In the genomic region with DNA sequence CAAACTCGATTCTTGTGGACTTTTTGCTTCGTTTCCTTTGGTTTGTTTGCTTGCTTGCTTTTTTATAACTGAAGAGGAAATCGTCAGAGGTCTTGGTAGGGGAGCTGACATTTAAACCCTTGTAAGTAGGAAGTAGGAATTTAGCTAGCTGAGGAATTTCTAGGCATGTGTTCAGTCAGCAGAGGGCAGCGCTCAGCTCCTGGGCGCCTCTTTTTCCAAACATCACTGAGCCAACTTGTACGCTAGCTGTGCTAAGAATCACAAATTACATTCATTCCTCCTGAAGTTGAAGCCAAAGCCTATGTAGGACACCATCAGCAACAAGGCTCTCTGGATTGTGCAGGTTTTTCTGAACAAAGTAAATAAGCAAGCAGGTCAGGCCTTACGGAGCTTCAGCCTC, we compare ENCODE assay signal across 8 mouse cellular contexts. TPM values are rescaled to one million over a fixed set of nuclear protein-coding genes. Genes with fewer than 3 reads are reported as not detected.
DNase-seq lines count a peak whose midpoint lies in the region; ATAC-seq and TF ChIP-seq lines count a peak whose summit lies in the region.

No protein-coding gene starts in this region.

- TF ChIP-seq CTCF in liver, embryonic 14.5 days (IDR thresholded peaks at IDR 0.05; ENCODE audit: low read depth), result peak; percentile 34

- WGBS in liver, embryonic 14.5 days (ENCODE audit: insufficient replicate concordance), result 30% methylated on average over 7 of the region's 7 CpGs
- 42% methylated on average over 7 of the region's 7 CpGs for WGBS in liver, embryonic 11.5 days
- 48% methylated on average over 7 of the region's 7 CpGs for WGBS in embryonic facial prominence, embryonic 10.5 days
- WGBS in limb, embryonic 14.5 days, result 42% methylated on average over 7 of the region's 7 CpGs

- H3K27me3 ChIP-seq in liver, embryonic 14.5 days (ENCODE audit: control insufficient read depth, insufficient read depth, low read length), result no peaks in the 10 kb centered on the region
- no peaks in the 10 kb centered on the region for H3K27me3 ChIP-seq in liver, embryonic 11.5 days (replicated peaks; ENCODE audit: control insufficient read depth, insufficient read depth, low read length)
- H3K27me3 ChIP-seq in embryonic facial prominence, embryonic 10.5 days (replicated peaks; ENCODE audit: low read depth, poor library complexity, severe bottlenecking), result no peaks in the 10 kb centered on the region
- H3K27me3 ChIP-seq in limb, embryonic 14.5 days (ENCODE audit: control insufficient read depth, insufficient read depth, low read length), result no peaks in the 10 kb centered on the region

- H3K4me3 ChIP-seq in liver, embryonic 14.5 days (ENCODE audit: insufficient read depth in 1 of 2, low read depth in 2 of 2, low read length in 2 of 2), result no peak overlapping the region
- no peak overlapping the region for H3K4me3 ChIP-seq in liver, embryonic 11.5 days (ENCODE audit: low read depth, low read length)
- no peak overlapping the region for H3K4me3 ChIP-seq in embryonic facial prominence, embryonic 10.5 days
- H3K4me3 ChIP-seq in limb, embryonic 14.5 days (replicated peaks; ENCODE audit: low read length), result no peak overlapping the region

- no peak overlapping the region for H3K9ac ChIP-seq in liver, embryonic 14.5 days (replicated peaks)
- H3K9ac ChIP-seq in liver, embryonic 11.5 days (ENCODE audit: low read depth, low read length), result no peak overlapping the region
- H3K9ac ChIP-seq in limb, embryonic 14.5 days (ENCODE audit: low read depth, low read length, severe bottlenecking), result no peak overlapping the region

- ATAC-seq in liver, embryonic 14.5 days (ENCODE audit: insufficient read depth), result no peak
- no peak for ATAC-seq in liver, embryonic 11.5 days (replicated peaks; ENCODE audit: low FRiP score)
- ATAC-seq in limb, embryonic 14.5 days (ENCODE audit: low FRiP score, low read depth), result no peak

- TF ChIP-seq POLR2A in limb, embryonic 14.5 days (IDR thresholded peaks at IDR 0.05; ENCODE audit: borderline replicate concordance, extremely low read depth, insufficient read depth, insufficient read length), result no peak

- no peak overlapping the region for H3K27ac ChIP-seq in liver, embryonic 14.5 days
- no peak overlapping the region for H3K27ac ChIP-seq in liver, embryonic 11.5 days (ENCODE audit: low read depth, low read length)
- H3K27ac ChIP-seq in embryonic facial prominence, embryonic 10.5 days (replicated peaks), result no peak overlapping the region
- H3K27ac ChIP-seq in limb, embryonic 14.5 days (replicated peaks; ENCODE audit: low read depth, low read length), result no peak overlapping the region

- no peak for TF ChIP-seq EP300 in liver, embryonic 14.5 days (IDR thresholded peaks at IDR 0.05; ENCODE audit: low read depth)

- no peak overlapping the region for H3K4me2 ChIP-seq in liver, embryonic 14.5 days (ENCODE audit: low read depth)
- no peak overlapping the region for H3K4me2 ChIP-seq in liver, embryonic 11.5 days
- no peak overlapping the region for H3K4me2 ChIP-seq in limb, embryonic 14.5 days (replicated peaks; ENCODE audit: low read depth, low read length, severe bottlenecking)

- H3K9me3 ChIP-seq in liver, embryonic 14.5 days (ENCODE audit: control insufficient read depth, low read length), result no peaks in the 10 kb centered on the region
- no peaks in the 10 kb centered on the region for H3K9me3 ChIP-seq in liver, embryonic 11.5 days (ENCODE audit: control insufficient read depth, low read length)
- no peaks in the 10 kb centered on the region for H3K9me3 ChIP-seq in embryonic facial prominence, embryonic 10.5 days
- H3K9me3 ChIP-seq in limb, embryonic 14.5 days (ENCODE audit: control insufficient read depth, low read length), result no peaks in the 10 kb centered on the region

- H3K36me3 ChIP-seq in liver, embryonic 14.5 days (replicated peaks; ENCODE audit: control insufficient read depth, insufficient read depth, low read depth), result no peaks in the 10 kb centered on the region
- H3K36me3 ChIP-seq in liver, embryonic 11.5 days (ENCODE audit: control insufficient read depth, insufficient read depth, low read length), result no peaks in the 10 kb centered on the region
- H3K36me3 ChIP-seq in embryonic facial prominence, embryonic 10.5 days (replicated peaks), result no peaks in the 10 kb centered on the region
- no peaks in the 10 kb centered on the region for H3K36me3 ChIP-seq in limb, embryonic 14.5 days (ENCODE audit: control insufficient read depth, insufficient read depth, low read length)

- no peaks in the 10 kb centered on the region for H3K4me1 ChIP-seq in liver, embryonic 14.5 days (replicated peaks; ENCODE audit: control insufficient read depth in 2 of 2, insufficient read depth in 2 of 2, low read length in 1 of 2)
- no peaks in the 10 kb centered on the region for H3K4me1 ChIP-seq in liver, embryonic 11.5 days (replicated peaks; ENCODE audit: control insufficient read depth, insufficient read depth, low read length)
- no peaks in the 10 kb centered on the region for H3K4me1 ChIP-seq in embryonic facial prominence, embryonic 10.5 days
- no peaks in the 10 kb centered on the region for H3K4me1 ChIP-seq in limb, embryonic 14.5 days (ENCODE audit: control insufficient read depth, insufficient read depth, low read length)

- DNase-seq in cerebellum, postnatal 14 days, result peak; percentile 35 to 40
- no peak for DNase-seq in cerebellum, adult 9-10 months
- DNase-seq in liver, embryonic 14.5 days (ENCODE audit: low read depth in 3 of 3, low spot score in 3 of 3), result no peak
- DNase-seq in liver, embryonic 11.5 days (ENCODE audit: low spot score), result no peak
- peak; percentile 21 for DNase-seq in embryonic facial prominence, embryonic 10.5 days (ENCODE audit: low spot score)
- peak; percentile 30 for DNase-seq in limb, embryonic 14.5 days (ENCODE audit: low spot score)
- no peak for DNase-seq in thymus, postnatal 4 days
- DNase-seq in urinary bladder, adult 18-20 months (ENCODE audit: low spot score in 2 of 2), result no peak

RNA-seq across cellular contexts. Expression of a gene that starts 7.4 kb away (rescaled TPM):
- polyA plus RNA-seq in liver, embryonic 14.5 days (2012; rRNA removed), result 0.06 and 0.17 TPM in 2 replicates
- polyA plus RNA-seq in liver, embryonic 14.5 days (2014; fragmentation: Nextera tagmentation; extraction: Ambion mirVana), result 0.13 and 0.28 TPM in 2 replicates
- polyA plus RNA-seq in liver, embryonic 11.5 days (2014; fragmentation: Nextera tagmentation; extraction: Ambion mirVana), result 0.05 TPM in 1 of 2 replicates, not detected in the other
- 0.35 and 0.36 TPM in 2 replicates for polyA plus RNA-seq in embryonic facial prominence, embryonic 10.5 days (2016; fragmentation: Nextera tagmentation; extraction: Ambion mirVana)
- 2.0 and 2.1 TPM in 2 replicates for polyA plus RNA-seq in limb, embryonic 14.5 days (2012; rRNA removed)
- polyA plus RNA-seq in limb, embryonic 14.5 days (2014; fragmentation: Nextera tagmentation; extraction: Ambion mirVana), result 1.2 and 2.0 TPM in 2 replicates

Comparison
In these comparisons a context has a peak if more than half of its experiments do, and no peak if none do; other contexts are left out.
1. DNase-seq: peak in cerebellum, postnatal 14 days (2 of 2), embryonic facial prominence, embryonic 10.5 days (single experiment) and limb, embryonic 14.5 days (single experiment); none in cerebellum, adult 9-10 months (single experiment), liver, embryonic 14.5 days (0 of 3), liver, embryonic 11.5 days (single experiment), thymus, postnatal 4 days (single experiment) and urinary bladder, adult 18-20 months (0 of 2).